Mouse (Mus musculus): ENCODE data around the gene Mrpl4.

Mrpl4 gene

GRCm38 (mm10) chr9:21018600-21018999 lies 16.1 kb downstream of the Mrpl4 start:
- no peak for DNase-seq

- DNase-seq: no peak
These were observed 18.8 kb downstream of the Mrpl4 start for GRCm38 (mm10) chr9:21021363-21021762.

GRCm38 (mm10) chr9:21022288-21022687 lies 19.8 kb downstream of the Mrpl4 start:
- no peak for DNase-seq

GRCm38 (mm10) chr9:21022726-21023125 lies 20.2 kb downstream of the Mrpl4 start:
- no peak for DNase-seq

GRCm38 (mm10) chr9:21025258-21025810 lies 22.8 kb downstream of the Mrpl4 start:
- no peak for DNase-seq

GRCm38 (mm10) chr9:21026849-21027248 lies 24.3 kb downstream of the Mrpl4 start:
- no peak for DNase-seq

GRCm38 (mm10) chr9:21027774-21028290 lies 25.3 kb downstream of the Mrpl4 start:
- DNase-seq: no peak

- no peak for DNase-seq
These were observed 26.1 kb downstream of the Mrpl4 start for GRCm38 (mm10) chr9:21028560-21029110.

GRCm38 (mm10) chr9:21029291-21030054 lies 26.9 kb downstream of the Mrpl4 start, which contains the start of gene Icam4:
Gene Icam4 (plus strand): TSS chr9:21029373.
- peak; percentile 89 for DNase-seq

GRCm38 (mm10) chr9:21030055-21030600 lies 27.6 kb downstream of the Mrpl4 start:
- no peak for DNase-seq

- DNase-seq: peak; percentile 93
These were observed 28.3 kb downstream of the Mrpl4 start for GRCm38 (mm10) chr9:21030781-21031250.

GRCm38 (mm10) chr9:21031251-21031895 lies 28.8 kb downstream of the Mrpl4 start:
- DNase-seq: peak; percentile 68

- DNase-seq: no peak
These were observed 29.4 kb downstream of the Mrpl4 start, which contains the start of gene Icam5 for GRCm38 (mm10) chr9:21031896-21032351. Gene Icam5 (plus strand): TSS chr9:21032073.

- no peak for DNase-seq
These were observed 30.0 kb downstream of the Mrpl4 start for GRCm38 (mm10) chr9:21032491-21032890.

- DNase-seq: peak; percentile 93
These were observed 30.6 kb downstream of the Mrpl4 start for GRCm38 (mm10) chr9:21033136-21033535.

GRCm38 (mm10) chr9:21034481-21035085 lies 32.0 kb downstream of the Mrpl4 start:
- DNase-seq: no peak

- DNase-seq: no peak
These were observed 33.0 kb downstream of the Mrpl4 start for GRCm38 (mm10) chr9:21035586-21035985.

- DNase-seq: no peak
These were observed 33.6 kb downstream of the Mrpl4 start for GRCm38 (mm10) chr9:21036161-21036560.

- no peak for DNase-seq
These were observed 34.1 kb downstream of the Mrpl4 start for GRCm38 (mm10) chr9:21036666-21037065.

- peak; percentile 67 for DNase-seq
These were observed 34.9 kb downstream of the Mrpl4 start for GRCm38 (mm10) chr9:21037481-21037891.

GRCm38 (mm10) chr9:21039779-21040178 lies 37.2 kb downstream of the Mrpl4 start:
- no peak for DNase-seq

- DNase-seq: no peak
These were observed 38.8 kb downstream of the Mrpl4 start for GRCm38 (mm10) chr9:21041308-21041707.

All from kidney, postnatal 14 days (tissue).